Mouse (Mus musculus) layer of hippocampus, adult 2 months (tissue): ENCODE data around the gene Nav2. TPM values are rescaled to one million over a fixed set of nuclear protein-coding genes. Genes with fewer than 3 reads are reported as not detected.
A peak's percentile ranks its signal among the peaks of the same experiment; 100 is the strongest.

Experiments
- DNase-seq, 2 experiments: peaks; one replicate each; pipeline ENCODE4 v3.0.0; 2022; ENCODE audit warnings: low spot score in 2 of 2
- H3K27ac ChIP-seq: fragments of 200-600 bp; 2 replicates; pipeline ENCODE4 v1.8.1; 2022
- H3K4me3 ChIP-seq: fragments of 200-600 bp; 2 replicates; pipeline ENCODE4 v1.8.1; 2022; ENCODE audit warnings: mild to moderate bottlenecking
- CTCF ChIP-seq: fragments of 200-600 bp; conservative IDR thresholded peaks from 2 replicates; pipeline ENCODE4 v1.8.1; 2022; ENCODE audit warnings: antibody characterized with exemption, mild to moderate bottlenecking, moderate library complexity
- total RNA-seq, 2 experiments: library from RNA; stranded (reverse); gene quantifications; 2 replicates each; pipeline ENCODE4 v1.2.3; 2021

Nav2 gene
- total RNA-seq, 2 experiments from 2014 or later = 84.8 to 106 TPM

- DNase-seq = no peak
- TF ChIP-seq CTCF = no peak
- H3K27ac ChIP-seq = no peak overlapping the region
Observed at GRCm38 (mm10) chr7:49452274-49452673, 543.8 kb downstream of the Nav2 start.

GRCm38 (mm10) chr7:49454601-49455000 lies 546.1 kb downstream of the Nav2 start:
- Histone ChIP-seq H3K4me3 (no peak overlapping the region), H3K27ac (no peak overlapping the region)
- no peak for TF ChIP-seq CTCF
- DNase-seq = no peak

More at GRCm38 (mm10) chr7:49452274-49452673, 543.8 kb downstream of the Nav2 start:
- no peak overlapping the region for H3K4me3 ChIP-seq

- Histone ChIP-seq H3K27ac (no peak overlapping the region), H3K4me3 (no peak overlapping the region)
- peak in 1 of 2 experiments; percentile 62 for DNase-seq
- TF ChIP-seq CTCF = peak; percentile 81
Observed at GRCm38 (mm10) chr7:49456148-49456547, 547.6 kb downstream of the Nav2 start.

GRCm38 (mm10) chr7:49457398-49457797 lies 548.9 kb downstream of the Nav2 start:
- TF ChIP-seq CTCF = no peak
- no peak for DNase-seq
- Histone ChIP-seq H3K27ac (peak overlapping the region; percentile 46; the same call in 1 of the 2 replicates), H3K4me3 (no peak overlapping the region)

GRCm38 (mm10) chr7:49457890-49458289 lies 549.4 kb downstream of the Nav2 start:
- H3K4me3 ChIP-seq = no peak overlapping the region
- no peak for DNase-seq
- no peak for TF ChIP-seq CTCF
- no peak overlapping the region for H3K27ac ChIP-seq

- no peak for TF ChIP-seq CTCF
- H3K27ac ChIP-seq = peak overlapping the region; percentile 25; the same call in 1 of the 2 replicates
- no peak for DNase-seq
- H3K4me3 ChIP-seq = peak overlapping the region; percentile 3; the same call in 1 of the 2 replicates
Observed at GRCm38 (mm10) chr7:49462328-49462811, 553.9 kb downstream of the Nav2 start.

- peak; percentile 84 for TF ChIP-seq CTCF
- Histone ChIP-seq H3K4me3 (no peak overlapping the region), H3K27ac (peak overlapping the region; percentile 56)
- DNase-seq = peak in 1 of 2 experiments; percentile 58
Observed at GRCm38 (mm10) chr7:49467861-49468260, 559.3 kb downstream of the Nav2 start.

GRCm38 (mm10) chr7:49468492-49469205 lies 560.1 kb downstream of the Nav2 start:
- no peak overlapping the region; the same call in 1 of the 2 replicates for H3K27ac ChIP-seq
- TF ChIP-seq CTCF = no peak
- no peak for DNase-seq
- no peak overlapping the region for H3K4me3 ChIP-seq

- peak in 1 of 2 experiments; percentile 69 for DNase-seq
- H3K4me3 ChIP-seq = no peak overlapping the region
Observed at GRCm38 (mm10) chr7:49471278-49471677, 562.8 kb downstream of the Nav2 start.

GRCm38 (mm10) chr7:49475282-49475681 lies 566.8 kb downstream of the Nav2 start:
- DNase-seq = no peak
- H3K4me3 ChIP-seq = no peak overlapping the region
- no peak for TF ChIP-seq CTCF
- 0 out of 2 replicates have a peak overlapping the region, but pooled peaks have one; percentile 6 for H3K27ac ChIP-seq

More at GRCm38 (mm10) chr7:49471278-49471677, 562.8 kb downstream of the Nav2 start:
- H3K27ac ChIP-seq = no peak overlapping the region
- peak; percentile 89 for TF ChIP-seq CTCF

GRCm38 (mm10) chr7:49476163-49476562 lies 567.6 kb downstream of the Nav2 start:
- no peak overlapping the region for H3K4me3 ChIP-seq
- no peak for TF ChIP-seq CTCF
- H3K27ac ChIP-seq = 0 out of 2 replicates have a peak overlapping the region, but pooled peaks have one; percentile 6
- no peak for DNase-seq

GRCm38 (mm10) chr7:49476666-49477065 lies 568.1 kb downstream of the Nav2 start:
- peak; percentile 75 for TF ChIP-seq CTCF
- DNase-seq = peak in 1 of 2 experiments; percentile 59
- Histone ChIP-seq H3K27ac (no peak overlapping the region), H3K4me3 (no peak overlapping the region)

- no peak for TF ChIP-seq CTCF
- H3K27ac ChIP-seq = no peak overlapping the region
- no peak for DNase-seq
- no peak overlapping the region for H3K4me3 ChIP-seq
Observed at GRCm38 (mm10) chr7:49477076-49477975, 568.8 kb downstream of the Nav2 start.
